Mouse (Mus musculus): Measurements from ENCODE around the gene Olfr1392. TPM values are rescaled to one million over a fixed set of nuclear protein-coding genes. Genes with fewer than 3 reads are reported as not detected.

The Olfr1392 gene
- total and polyA plus RNA-seq, 3 experiments: not detected

- TF ChIP-seq NRF1 (IDR thresholded peaks at IDR 0.05; ENCODE audit: low read depth, low read length) (peak; percentile 90), POLR2AphosphoS2 (IDR thresholded peaks at IDR 0.05; ENCODE audit: low read depth, low read length) (peak; percentile 56), MXI1 (IDR thresholded peaks at IDR 0.05; ENCODE audit: low read depth, low read length) (peak; percentile 84), JUND (conservative IDR thresholded peaks at IDR 0.05; ENCODE audit: low read depth, low read length) (no peak), ETS1 (conservative IDR thresholded peaks at IDR 0.05; ENCODE audit: low read depth, low read length) (peak; percentile 39), USF2 (conservative IDR thresholded peaks at IDR 0.05; ENCODE audit: low read depth, low read length) (no peak), ZC3H11A (IDR thresholded peaks at IDR 0.05; ENCODE audit: low read depth, low read length) (no peak), RAD21 (IDR thresholded peaks at IDR 0.05; ENCODE audit: low read depth, low read length) (no peak; the same call in 1 of the 2 replicates), CHD2 (IDR thresholded peaks at IDR 0.05; ENCODE audit: low read length) (no peak; the same call in none of the 2 replicates), MAX (IDR thresholded peaks at IDR 0.05; ENCODE audit: low read length) (0 out of 2 replicates have a peak, but pooled peaks have one; percentile 12), ZNF384 (IDR thresholded peaks at IDR 0.05; ENCODE audit: low read depth, low read length) (0 out of 2 replicates have a peak, but pooled peaks have one; percentile 10), TBP (conservative IDR thresholded peaks at IDR 0.05; ENCODE audit: low read depth, low read length) (0 out of 2 replicates have a peak, but pooled peaks have one; percentile 2), HCFC1 (IDR thresholded peaks at IDR 0.05; ENCODE audit: low read depth, low read length) (peak; percentile 83), CTCF (conservative IDR thresholded peaks at IDR 0.05 in 1 of 2, IDR thresholded peaks at IDR 0.05 in 1 of 2; ENCODE audit: low read depth in 2 of 2, low read length in 2 of 2) (no peak), E2F4 (IDR thresholded peaks at IDR 0.05; ENCODE audit: insufficient replicate concordance, low read depth, low read length) (0 out of 2 replicates have a peak, but pooled peaks have one; percentile 50), NELFE (IDR thresholded peaks at IDR 0.05; ENCODE audit: low read depth, low read length) (peak; percentile 17; the same call in 1 of the 2 replicates), ZKSCAN1 (IDR thresholded peaks at IDR 0.05; ENCODE audit: borderline replicate concordance, low read depth, low read length) (no peak), SMC3 (IDR thresholded peaks at IDR 0.05; ENCODE audit: low read depth, low read length) (no peak; the same call in none of the 2 replicates), RCOR1 (conservative IDR thresholded peaks at IDR 0.05; ENCODE audit: low read depth, low read length) (peak; percentile 65; the same call in 1 of the 2 replicates)
Observed at GRCm38 (mm10) chr11:49243727-49244594, 41.1 kb upstream of the Olfr1392 start, which contains the start of gene Mgat1 (continued).

GRCm38 (mm10) chr11:49244595-49244930, 40.5 kb upstream of the Olfr1392 start:
- H3K4me1 ChIP-seq (ENCODE audit: control insufficient read depth in 1 of 2, insufficient read depth in 2 of 2): peaks cover 10 to 65% of the 10 kb centered on the region in 2 experiments
- TF ChIP-seq CHD2 (IDR thresholded peaks at IDR 0.05; ENCODE audit: low read length) (peak; percentile 63; the same call in 1 of the 2 replicates), ELF1 (IDR thresholded peaks at IDR 0.05; ENCODE audit: low read depth, low read length) (peak; percentile 46; the same call in 1 of the 2 replicates), NRF1 (IDR thresholded peaks at IDR 0.05; ENCODE audit: low read depth, low read length) (0 out of 2 replicates have a peak, but pooled peaks have one; percentile 1), POLR2AphosphoS2 (IDR thresholded peaks at IDR 0.05; ENCODE audit: low read depth, low read length) (no peak), TCF12 (IDR thresholded peaks at IDR 0.05; ENCODE audit: low read depth, low read length) (0 out of 2 replicates have a peak, but pooled peaks have one; percentile 7), GABPA (IDR thresholded peaks at IDR 0.05; ENCODE audit: insufficient replicate concordance, low read depth, low read length) (no peak)

More at GRCm38 (mm10) chr11:49244595-49244930, 40.5 kb upstream of the Olfr1392 start:
- no peak for DNase-seq (ENCODE audit: extremely low read depth)
- peak overlapping the region; percentile 56 to 72 (median 69) for H3K4me3 ChIP-seq (replicated peaks in 1 of 3; ENCODE audit: low read depth in 2 of 3, low read length in 2 of 3, poor library complexity in 1 of 3)
- peak overlapping the region; percentile 41 for H3K9ac ChIP-seq (ENCODE audit: insufficient read depth, low read depth)
- peaks cover 37% of the 10 kb centered on the region for H3K79me2 ChIP-seq (replicated peaks; ENCODE audit: control insufficient read depth, extremely low read depth, insufficient read depth, poor library complexity, severe bottlenecking)
- H3K36me3 ChIP-seq (replicated peaks in 1 of 2; ENCODE audit: control insufficient read depth in 1 of 2, insufficient read depth in 1 of 2, low read length in 1 of 2): no peaks in the 10 kb centered on the region
- no peaks in the 10 kb centered on the region for H3K9me3 ChIP-seq (replicated peaks; ENCODE audit: low read length)
- dilution Hi-C loops (cut with MboI; ENCODE audit: extremely low pct_ligation_motif_present, extremely low pct_unique_long_range_greater_than_20kb, low sequenced_read_pairs) (no loop called here), in situ Hi-C loops (cut with MboI; ENCODE audit: low pct_ligation_motif_present, low pct_unique_long_range_greater_than_20kb, low sequenced_read_pairs) (loop anchor here (5.0 kb wide), 1 partner anchor 372 kb away; the partner anchor contains the start of gene Irgm1)
- no peaks in the 10 kb centered on the region for H3K27me3 ChIP-seq (replicated peaks)
- H3K4me2 ChIP-seq (ENCODE audit: insufficient read depth, low read depth, poor library complexity, severe bottlenecking): peak overlapping the region; percentile 55
- H3K27ac ChIP-seq (ENCODE audit: insufficient read depth, low read depth): peak overlapping the region; percentile 67
